Mouse (Mus musculus) lung, postnatal 0 days (tissue): ENCODE results near the gene Sart1. TPM values are rescaled to one million over a fixed set of nuclear protein-coding genes. Genes with fewer than 3 reads are reported as not detected.

Source experiments
- ATAC-seq: fragments of 200-750 bp; cut with Nextera tagmentation; 2 replicates; pipeline ENCODE4 v1.8.0; 2017; ENCODE audit warnings: moderate library complexity
- DNase-seq: peaks from one replicate; pipeline ENCODE4 v3.0.0-alpha.2; 2016; ENCODE audit warnings: low spot score
- H3K27ac ChIP-seq: fragments of 300-500 bp; sonication (generic); 2 replicates; pipeline ENCODE4 v1.5.1; 2014; ENCODE audit warnings: antibody characterized with exemption, mild to moderate bottlenecking, low read length, mixed read lengths
- H3K27me3 ChIP-seq: fragments of 300-500 bp; sonication (generic); replicated peaks from 2 replicates; pipeline ENCODE4 v1.6.1; 2014; ENCODE audit warnings: low read length, mixed read lengths; ENCODE audit not compliant: insufficient read depth
- H3K36me3 ChIP-seq: fragments of 300-500 bp; sonication (generic); 2 replicates; pipeline ENCODE4 v1.6.1; 2014; ENCODE audit warnings: low read length, mixed read lengths; ENCODE audit not compliant: insufficient read depth
- H3K4me1 ChIP-seq: fragments of 300-500 bp; sonication (generic); 2 replicates; pipeline ENCODE4 v1.6.1; 2014; ENCODE audit warnings: antibody characterized with exemption, low read depth, low read length, mixed read lengths; ENCODE audit not compliant: insufficient read depth
- H3K4me2 ChIP-seq: fragments of 300-500 bp; sonication (generic); replicated peaks from 2 replicates; pipeline ENCODE4 v1.6.1; 2014; ENCODE audit warnings: low read depth, mild to moderate bottlenecking, low read length, moderate library complexity, mixed read lengths
- H3K4me3 ChIP-seq: fragments of 300-500 bp; sonication (generic); 2 replicates; pipeline ENCODE4 v1.5.1; 2014; ENCODE audit warnings: low read depth, low read length
- H3K9ac ChIP-seq: fragments of 300-500 bp; sonication (generic); replicated peaks from 2 replicates; pipeline ENCODE4 v1.6.1; 2014; ENCODE audit warnings: low read depth, mild to moderate bottlenecking
- H3K9me3 ChIP-seq: fragments of 300-500 bp; sonication (generic); 2 replicates; pipeline ENCODE4 v1.6.1; 2016; ENCODE audit warnings: low read length, mixed read lengths
- CTCF ChIP-seq: IDR thresholded peaks from 2 replicates; pipeline ENCODE4 v1.5.1; 2016; ENCODE audit warnings: antibody characterized with exemption, mild to moderate bottlenecking
- EP300 ChIP-seq: IDR thresholded peaks from 2 replicates; pipeline ENCODE4 v1.6.1; 2016; ENCODE audit warnings: antibody characterized with exemption, mild to moderate bottlenecking, control low read depth
- WGBS: fragments of 180-500 bp; shearing (Covaris S2); extraction: QIAGEN DNeasy Blood & Tissue Kit; methylation state at CpG from one replicate; pipeline ENCODE4 v1.1.7; 2014; 5-methylcytosine and 5-hydroxymethylcytosine counted together
- polyA plus RNA-seq: library from polyadenylated mRNA; unstranded; fragments of >200 nt; fragmentation: Nextera tagmentation; extraction: Ambion mirVana; gene quantifications from 2 replicates; pipeline ENCODE4 v1.2.1, GENCODE M21; 2015

Gene Sart1
- polyA plus RNA-seq, 1 experiment from 2014 or later, result 35.2 TPM

- Histone ChIP-seq H3K27ac (peak overlapping the region; percentile 91), H3K27me3 (no peaks in the 10 kb centered on the region), H3K4me2 (peak overlapping the region; percentile 67), H3K36me3 (0 out of 2 replicates have a peak, but pooled peaks cover under 1% of the 10 kb centered on the region), H3K4me3 (peak overlapping the region; percentile 94), H3K9ac (peak overlapping the region; percentile 36; the same call in 1 of the 2 replicates), H3K4me1 (peaks cover 12% of the 10 kb centered on the region; the same call in 1 of the 2 replicates), H3K9me3 (no peaks in the 10 kb centered on the region)
- DNase-seq (peak; percentile 71), ATAC-seq (0 out of 2 replicates have a peak, but pooled peaks have one; percentile 20)
- 11% methylated on average over 12 of the region's 12 CpGs for WGBS
- TF ChIP-seq EP300 (no peak), CTCF (no peak)
Measured at GRCm38 (mm10) chr19:5389647-5390046, 1.1 kb upstream of the Sart1 start.

GRCm38 (mm10) chr19:5388011-5388441 is 477 bp downstream of the Sart1 start:
- Histone ChIP-seq H3K36me3 (peaks cover 17% of the 10 kb centered on the region), H3K27me3 (no peaks in the 10 kb centered on the region), H3K4me2 (peak overlapping the region; percentile 67), H3K27ac (peak overlapping the region; percentile 91), H3K9ac (peak overlapping the region; percentile 91), H3K4me3 (peak overlapping the region; percentile 94), H3K4me1 (peaks cover 12% of the 10 kb centered on the region; the same call in 1 of the 2 replicates), H3K9me3 (no peaks in the 10 kb centered on the region)
- WGBS, result under 1% methylated on average over 42 of the region's 43 CpGs
- DNase-seq (peak; percentile 31), ATAC-seq (peak; percentile 43)
- TF ChIP-seq CTCF (no peak), EP300 (no peak)

GRCm38 (mm10) chr19:5384715-5385114 is 3.8 kb downstream of the Sart1 start:
- Histone ChIP-seq H3K4me2 (no peak overlapping the region), H3K36me3 (peaks cover 48% of the 10 kb centered on the region), H3K4me1 (peaks cover 11% of the 10 kb centered on the region; the same call in 1 of the 2 replicates), H3K4me3 (no peak overlapping the region), H3K27ac (no peak overlapping the region), H3K27me3 (no peaks in the 10 kb centered on the region), H3K9ac (no peak overlapping the region), H3K9me3 (no peaks in the 10 kb centered on the region)
- ATAC-seq (no peak), DNase-seq (no peak)
- TF ChIP-seq CTCF (no peak), EP300 (no peak)
- WGBS, result 90% methylated on average over 8 of the region's 8 CpGs

- Histone ChIP-seq H3K9ac (no peak overlapping the region), H3K27me3 (no peaks in the 10 kb centered on the region), H3K9me3 (no peaks in the 10 kb centered on the region), H3K4me2 (no peak overlapping the region), H3K27ac (no peak overlapping the region), H3K36me3 (peaks cover 62% of the 10 kb centered on the region), H3K4me1 (peaks cover 5% of the 10 kb centered on the region; the same call in 1 of the 2 replicates), H3K4me3 (no peak overlapping the region)
- no peak for ATAC-seq
- no peak for TF ChIP-seq CTCF
- TF ChIP-seq EP300, result no peak
- WGBS, result 90% methylated on average over 12 of the region's 12 CpGs
- DNase-seq, result no peak
Measured at GRCm38 (mm10) chr19:5383326-5383725, 5.2 kb downstream of the Sart1 start.

GRCm38 (mm10) chr19:5377446-5377845 is 11.1 kb downstream of the Sart1 start:
- ATAC-seq (no peak), DNase-seq (no peak)
- Histone ChIP-seq H3K4me1 (no peaks in the 10 kb centered on the region), H3K27me3 (no peaks in the 10 kb centered on the region), H3K4me3 (no peak overlapping the region), H3K4me2 (no peak overlapping the region), H3K36me3 (peaks cover 51% of the 10 kb centered on the region), H3K9me3 (no peaks in the 10 kb centered on the region), H3K27ac (no peak overlapping the region), H3K9ac (no peak overlapping the region)
- no peak for TF ChIP-seq CTCF
- no peak for TF ChIP-seq EP300
- 87% methylated on average over 1 of the region's 1 CpGs for WGBS

GRCm38 (mm10) chr19:5374748-5375147 is 13.8 kb downstream of the Sart1 start:
- Histone ChIP-seq H3K27me3 (no peaks in the 10 kb centered on the region), H3K9me3 (no peaks in the 10 kb centered on the region), H3K9ac (no peak overlapping the region), H3K36me3 (peaks cover 38% of the 10 kb centered on the region; the same call in 1 of the 2 replicates), H3K4me3 (no peak overlapping the region), H3K4me1 (no peaks in the 10 kb centered on the region), H3K27ac (no peak overlapping the region), H3K4me2 (no peak overlapping the region)
- 56% methylated on average over 4 of the region's 4 CpGs for WGBS
- TF ChIP-seq EP300, result no peak
- no peak for TF ChIP-seq CTCF
- ATAC-seq, result no peak
- no peak for DNase-seq
